Mouse (Mus musculus) frontal cortex, postnatal 36 days (tissue): Measurements from ENCODE around the gene Klf16.
A peak's percentile ranks its signal among the peaks of the same experiment; 100 is the strongest.

Experiments used
- DNase-seq, 2 experiments: peaks; one replicate each; pipeline ENCODE4 v3.0.0; 2022; ENCODE audit warnings: low spot score in 2 of 2

Klf16 gene

DNA sequence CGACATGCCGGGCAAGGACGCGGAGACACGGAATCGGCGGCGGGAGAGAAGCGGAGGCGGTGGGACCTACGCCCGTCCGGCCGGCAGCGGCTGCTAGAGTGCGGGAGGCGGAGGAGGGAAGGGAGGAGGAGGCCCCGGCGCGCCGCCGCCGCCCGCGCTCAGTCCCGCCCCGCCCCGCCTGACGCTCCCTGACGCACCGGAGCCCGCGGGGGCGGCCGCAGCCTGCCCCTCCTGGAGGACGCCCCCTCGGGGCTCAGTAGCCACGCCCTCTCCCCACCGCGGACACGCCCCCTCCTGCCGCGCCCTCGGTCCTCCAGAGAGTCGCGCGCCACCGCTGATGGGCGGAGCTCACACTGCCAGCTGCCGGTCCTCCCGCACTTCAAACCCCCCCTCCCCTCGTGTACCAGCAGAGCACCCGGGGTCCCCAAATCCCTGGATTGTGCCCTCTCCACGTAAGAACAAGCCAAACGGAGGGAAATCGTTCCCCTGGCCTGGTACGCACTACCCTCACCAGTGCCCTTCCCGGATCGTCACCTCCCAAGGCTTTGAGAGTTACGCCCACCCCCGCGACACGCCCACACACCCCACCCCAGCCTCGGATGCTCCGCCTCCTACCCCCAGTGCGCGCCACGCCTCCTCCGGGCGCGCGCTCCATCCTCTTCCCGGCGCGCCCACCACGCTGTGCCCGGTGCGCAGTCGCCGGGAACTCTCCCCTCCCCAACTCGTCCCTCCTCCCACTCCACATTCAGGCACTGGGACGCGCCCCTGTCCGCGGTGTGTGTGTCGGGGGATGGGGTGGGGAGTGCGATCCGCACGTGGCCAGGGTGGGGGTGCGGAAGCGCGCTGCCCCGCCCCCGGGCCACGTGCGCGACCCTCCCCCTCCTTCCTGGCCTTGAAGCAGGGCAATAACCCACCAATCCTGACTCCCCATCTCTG lies at the start of gene Klf16:
Gene Klf16 (minus strand): TSS at position 127 of the 936 bp plus-strand sequence.
- DNase-seq, result peak; percentile 94 to 97

GRCm38 (mm10) chr10:80625764-80626163 lies 48.6 kb upstream of the Klf16 start:
- no peak for DNase-seq

- DNase-seq, result peak; percentile 33 to 57
Observed at GRCm38 (mm10) chr10:80623457-80624191, 46.5 kb upstream of the Klf16 start.

- no peak for DNase-seq
Observed at GRCm38 (mm10) chr10:80622661-80623456, 45.7 kb upstream of the Klf16 start, which contains the start of gene Csnk1g2. Gene Csnk1g2, plus strand, starts transcription at chr10:80622838.

- peak; percentile 99 to 100 for DNase-seq
Observed at GRCm38 (mm10) chr10:80621940-80622660, 45.0 kb upstream of the Klf16 start.

DNA sequence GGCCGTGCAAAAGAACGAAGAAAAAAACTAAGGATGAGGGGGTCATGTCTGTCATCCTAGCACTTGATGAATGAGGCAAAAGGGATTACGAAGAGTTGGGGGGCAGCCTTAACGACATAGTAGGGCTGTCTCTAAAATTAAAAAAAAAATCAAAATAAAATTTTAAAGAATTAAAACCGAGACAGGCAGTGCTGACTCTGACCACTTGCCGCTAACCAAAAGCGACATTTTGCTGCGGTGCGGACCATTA lies 44.5 kb upstream of the Klf16 start:
- no peak for DNase-seq

DNA sequence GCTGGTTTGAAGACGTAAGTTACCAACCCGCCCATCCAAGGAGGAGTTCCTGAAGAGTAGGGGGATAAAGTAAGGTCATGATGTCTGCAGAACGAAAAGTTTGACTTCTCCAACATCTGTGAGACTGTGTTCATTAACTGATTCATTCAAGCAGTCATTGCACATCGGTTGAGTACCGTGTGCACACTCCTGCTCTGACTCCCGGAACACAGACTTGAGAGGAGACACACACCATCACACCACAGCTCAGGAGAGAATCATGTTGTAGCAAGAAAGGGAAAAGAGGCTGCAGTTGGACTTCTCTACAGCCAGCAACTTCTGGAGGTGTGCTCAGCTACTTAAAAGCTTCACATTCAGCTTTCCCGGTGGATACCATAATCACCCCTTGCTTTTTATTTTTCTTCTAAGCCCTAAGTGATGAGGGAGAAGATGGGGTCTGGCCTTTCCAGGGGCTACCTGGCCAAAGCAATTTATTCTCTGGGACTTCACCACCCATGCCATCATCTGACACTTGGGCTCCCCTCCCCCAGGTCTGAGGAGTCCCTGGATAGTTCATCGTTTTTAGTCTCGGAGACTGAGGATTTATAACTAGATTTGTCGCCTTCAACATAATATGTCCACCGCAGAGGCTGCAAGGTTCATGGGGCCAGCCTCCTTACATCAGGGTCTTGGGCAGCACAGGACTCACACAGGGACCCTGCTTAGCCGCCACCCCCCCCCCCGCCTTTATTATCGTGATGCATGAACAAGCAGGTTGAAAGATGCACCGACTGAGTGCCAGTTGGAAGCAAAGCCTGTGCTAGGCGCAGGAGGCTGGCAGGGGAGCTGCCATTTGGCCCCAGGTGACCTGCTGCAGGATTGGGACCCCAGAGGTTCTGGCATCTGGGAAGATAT lies 43.9 kb upstream of the Klf16 start:
- no peak for DNase-seq

DNA sequence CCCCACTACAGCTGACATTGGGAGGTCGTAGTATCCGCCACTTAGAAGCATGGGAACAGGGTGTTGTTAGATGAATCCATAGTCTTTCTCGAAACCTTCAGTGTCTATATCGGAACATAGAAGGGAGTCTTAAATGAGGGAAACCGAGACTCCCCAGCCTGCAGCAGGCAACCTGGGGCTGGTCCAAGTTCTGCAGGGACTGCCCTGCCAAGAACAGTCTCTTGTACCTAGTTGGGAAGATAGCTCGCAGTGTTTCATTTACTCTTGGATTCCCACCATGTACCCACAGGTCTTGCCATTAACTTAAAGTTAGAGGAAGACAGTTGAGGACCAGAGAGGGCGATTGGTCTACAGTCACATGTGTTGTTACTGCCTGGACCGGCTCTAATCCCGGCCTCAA lies 43.2 kb upstream of the Klf16 start:
- no peak for DNase-seq

GRCm38 (mm10) chr10:80619465-80620244 lies 42.5 kb upstream of the Klf16 start:
- DNase-seq, result no peak

DNA sequence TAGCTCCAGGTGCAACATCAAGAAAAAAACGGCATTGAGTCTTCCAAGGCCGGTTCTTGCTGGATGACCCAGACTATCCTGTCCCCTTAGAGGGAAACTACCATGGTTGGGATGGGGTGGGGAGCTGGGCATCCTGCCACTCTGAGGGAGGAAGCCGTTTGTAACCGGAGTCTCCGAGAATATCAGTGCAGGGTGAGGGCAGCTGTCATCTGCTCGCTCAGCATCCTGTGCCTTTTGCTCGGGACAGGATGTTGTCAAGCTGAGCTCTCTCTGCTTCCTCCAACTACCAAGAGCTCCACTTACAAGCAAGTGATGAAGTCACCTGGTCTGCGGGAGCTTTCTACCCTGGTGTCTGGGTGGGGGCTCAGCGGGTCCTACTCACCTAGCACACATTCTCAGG lies 41.1 kb upstream of the Klf16 start:
- DNase-seq, result no peak

- no peak for DNase-seq
Observed at GRCm38 (mm10) chr10:80614351-80614750, 37.2 kb upstream of the Klf16 start.

GRCm38 (mm10) chr10:80613821-80614220 lies 36.7 kb upstream of the Klf16 start:
- DNase-seq, result no peak

- no peak for DNase-seq
Observed at GRCm38 (mm10) chr10:80611905-80612304, 34.8 kb upstream of the Klf16 start.

DNA sequence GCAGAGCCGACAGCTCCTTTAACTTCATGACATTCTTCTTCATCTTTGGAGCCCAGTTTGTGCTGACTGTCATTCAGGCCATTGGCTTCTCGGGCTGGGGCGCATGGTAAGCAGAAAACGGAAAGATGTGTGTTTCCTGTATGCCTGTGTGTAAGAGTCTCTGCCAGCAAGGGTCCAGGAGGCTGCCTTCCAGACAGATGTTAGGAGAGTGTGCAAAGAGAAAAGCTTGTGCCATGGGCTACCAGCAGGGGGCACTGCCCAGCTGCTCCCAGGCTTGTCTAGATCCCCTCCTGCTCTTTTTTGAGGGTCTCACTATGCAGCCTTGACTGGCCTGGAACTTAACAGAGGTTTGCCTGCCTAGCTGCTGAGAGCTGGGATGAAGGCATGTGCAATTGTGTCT lies 33.9 kb upstream of the Klf16 start:
- peak in 1 of 2 experiments; percentile 40 for DNase-seq

- DNase-seq, result no peak
Observed at GRCm38 (mm10) chr10:80610116-80610785, 33.1 kb upstream of the Klf16 start.

DNA sequence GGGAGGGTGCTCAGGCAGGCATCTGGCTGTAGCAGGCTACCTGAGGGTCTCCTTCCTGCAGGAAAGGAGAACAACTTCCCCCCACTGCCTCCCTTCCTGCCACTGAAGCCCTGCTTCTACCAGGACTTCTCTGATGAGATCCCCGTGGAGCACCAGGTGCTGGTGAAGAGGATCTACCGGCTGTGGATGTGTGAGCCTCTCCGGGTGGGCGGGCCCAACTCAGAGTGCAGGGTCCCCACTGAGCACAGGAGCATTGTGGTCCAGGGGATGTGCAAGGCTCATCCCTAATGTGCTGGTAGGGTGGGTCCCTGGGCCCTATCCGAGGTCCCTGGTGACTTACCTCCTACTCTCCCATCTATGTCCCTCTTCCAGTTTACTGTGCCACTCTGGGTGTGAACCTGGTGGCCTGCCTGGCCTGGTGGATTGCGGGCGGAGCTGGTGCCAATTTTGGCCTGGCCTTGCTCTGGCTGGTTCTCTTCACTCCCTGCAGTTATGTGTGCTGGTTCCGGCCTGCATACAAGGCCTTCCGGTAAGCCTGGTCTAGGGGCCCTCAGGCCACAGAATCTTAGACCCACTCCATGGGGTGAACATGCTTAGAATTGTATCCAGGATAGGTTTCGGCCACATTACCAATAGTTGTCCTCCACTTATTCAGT lies 32.3 kb upstream of the Klf16 start:
- DNase-seq, result no peak

- no peak for DNase-seq
Observed at GRCm38 (mm10) chr10:80608435-80608834, 31.3 kb upstream of the Klf16 start.

GRCm38 (mm10) chr10:80606737-80607350 lies 29.7 kb upstream of the Klf16 start:
- DNase-seq, result no peak
